Mouse (Mus musculus): Measurements from ENCODE around the gene Ppm1g. TPM values are rescaled to one million over a fixed set of nuclear protein-coding genes. Genes with fewer than 3 reads are reported as not detected.
A peak's percentile ranks its signal among the peaks of the same experiment; 100 is the strongest.

Gene Ppm1g
- total RNA-seq, 1 experiment from 2014 or later, result 218 TPM

GRCm38 (mm10) chr5:31162462-31162861 is 58.0 kb downstream of the Ppm1g start:
- ATAC-seq (replicated peaks in 1 of 2; ENCODE audit: insufficient read depth in 1 of 2, low FRiP score in 2 of 2, low TSS enrichment in 1 of 2, low read depth in 1 of 2, poor library complexity in 2 of 2, severe bottlenecking in 2 of 2), result no peak

- ATAC-seq (replicated peaks in 1 of 2; ENCODE audit: insufficient read depth in 1 of 2, low FRiP score in 2 of 2, low TSS enrichment in 1 of 2, low read depth in 1 of 2, poor library complexity in 2 of 2, severe bottlenecking in 2 of 2), result peak; percentile 89 to 95
Measured at GRCm38 (mm10) chr5:31154152-31154553, 66.3 kb downstream of the Ppm1g start, which contains the start of gene Mpv17. TSS of gene Mpv17 (minus strand) at chr5:31154251.

GRCm38 (mm10) chr5:31153516-31154151 is 66.9 kb downstream of the Ppm1g start:
- 0 out of 4 replicates have a peak, but pooled peaks have one; percentile 1 to 7 for ATAC-seq (replicated peaks in 1 of 2; ENCODE audit: insufficient read depth in 1 of 2, low FRiP score in 2 of 2, low TSS enrichment in 1 of 2, low read depth in 1 of 2, poor library complexity in 2 of 2, severe bottlenecking in 2 of 2)

Other genes with a start within 250 kb of the Ppm1g start
- gene Atraid, start 172.4 kb downstream of the Ppm1g start, total RNA-seq (2017), result 69.1 and 74.0 TPM in 2 replicates
- gene Slc5a6, start 171.8 kb downstream of the Ppm1g start, total RNA-seq (2017), result 5.1 and 6.7 TPM in 2 replicates
- gene Cad, start 165.9 kb downstream of the Ppm1g start, total RNA-seq (2017), result 22.2 and 33.5 TPM in 2 replicates
- not detected in 2 replicates for gene Dnajc5g, start 114.4 kb downstream of the Ppm1g start, total RNA-seq (2017)
- gene Slc30a3, start 112.5 kb downstream of the Ppm1g start, total RNA-seq (2017), result not detected in 2 replicates
- gene Trim54, start 104.0 kb downstream of the Ppm1g start, total RNA-seq (2017), result not detected in 2 replicates
- not detected in 2 replicates for gene Ucn, start 81.9 kb downstream of the Ppm1g start, total RNA-seq (2017)
- gene Mpv17, start 66.4 kb downstream of the Ppm1g start, total RNA-seq (2017), result 32.1 and 51.0 TPM in 2 replicates
- gene Gm29609, start 40.8 kb downstream of the Ppm1g start, total RNA-seq (2017), result 1.2 TPM in 1 of 2 replicates, not detected in the other
- gene Gtf3c2, start 40.5 kb downstream of the Ppm1g start, total RNA-seq (2017), result 64.3 and 83.3 TPM in 2 replicates
- 33.8 and 37.6 TPM in 2 replicates for gene Snx17, start 27.5 kb downstream of the Ppm1g start, total RNA-seq (2017)
- 11.4 and 16.0 TPM in 2 replicates for gene Eif2b4, start 27.3 kb downstream of the Ppm1g start, total RNA-seq (2017)
- 5.8 and 11.3 TPM in 2 replicates for gene Zfp513, start 18.4 kb downstream of the Ppm1g start, total RNA-seq (2017)
- gene Nrbp1, start 20.2 kb upstream of the Ppm1g start, total RNA-seq (2017), result 112 and 130 TPM in 2 replicates
- not detected in 2 replicates for gene Gm9970, start 20.5 kb upstream of the Ppm1g start, total RNA-seq (2017)
- gene Krtcap3, start 31.0 kb upstream of the Ppm1g start, total RNA-seq (2017), result 2.3 and 8.4 TPM in 2 replicates
- 27.6 and 67.0 TPM in 2 replicates for gene Ift172, start 70.4 kb upstream of the Ppm1g start, total RNA-seq (2017)
- gene Fndc4, start 75.4 kb upstream of the Ppm1g start, total RNA-seq (2017), result 1.6 and 2.6 TPM in 2 replicates
- 0.65 TPM in 1 of 2 replicates, not detected in the other for gene Gckr, start 76.8 kb upstream of the Ppm1g start, total RNA-seq (2017)
- 45.8 and 85.6 TPM in 2 replicates for gene Zfp512, start 231.7 kb upstream of the Ppm1g start, total RNA-seq (2017)